Mouse (Mus musculus) midbrain, embryonic 16.5 days (tissue): ENCODE measurements around the gene Gm45062. TPM values are rescaled to one million over a fixed set of nuclear protein-coding genes. Genes with fewer than 3 reads are reported as not detected.

Source experiments
- ATAC-seq: fragments of 200-750 bp; cut with Nextera tagmentation; 2 replicates; pipeline ENCODE4 v1.8.0; 2017; ENCODE audit warnings: moderate TSS enrichment
- H3K27ac ChIP-seq: fragments of 300-500 bp; sonication (generic); 2 replicates; pipeline ENCODE4 v1.5.1; 2014; ENCODE audit warnings: mild to moderate bottlenecking, low read length, mixed read lengths
- H3K27me3 ChIP-seq: fragments of 300-500 bp; sonication (generic); 2 replicates; pipeline ENCODE4 v1.6.1; 2014; ENCODE audit warnings: low read depth, low read length, mixed read lengths; ENCODE audit not compliant: control insufficient read depth, insufficient read depth
- H3K36me3 ChIP-seq: fragments of 300-500 bp; sonication (generic); 2 replicates; pipeline ENCODE4 v1.6.1; 2014; ENCODE audit warnings: mild to moderate bottlenecking, low read length, moderate library complexity, mixed read lengths; ENCODE audit not compliant: control insufficient read depth, insufficient read depth
- H3K4me1 ChIP-seq: fragments of 300-500 bp; sonication (generic); 2 replicates; pipeline ENCODE4 v1.6.1; 2014; ENCODE audit warnings: mild to moderate bottlenecking, low read length, mixed read lengths; ENCODE audit not compliant: control insufficient read depth, insufficient read depth
- H3K4me2 ChIP-seq: fragments of 300-500 bp; sonication (generic); 2 replicates; pipeline ENCODE4 v1.6.1; 2014; ENCODE audit warnings: mild to moderate bottlenecking, low read length, mixed read lengths
- H3K4me3 ChIP-seq: fragments of 300-500 bp; sonication (generic); 2 replicates; pipeline ENCODE4 v1.5.1; 2014; ENCODE audit warnings: low read depth, mild to moderate bottlenecking, low read length, moderate library complexity, mixed read lengths
- H3K9ac ChIP-seq: fragments of 300-500 bp; sonication (generic); 2 replicates; pipeline ENCODE4 v1.6.1; 2014; ENCODE audit warnings: low read depth, low read length, mixed read lengths
- H3K9me3 ChIP-seq: fragments of 300-500 bp; sonication (generic); replicated peaks from 2 replicates; pipeline ENCODE4 v1.6.1; 2014; ENCODE audit warnings: mild to moderate bottlenecking, low read length, mixed read lengths; ENCODE audit not compliant: control insufficient read depth, poor library complexity, severe bottlenecking
- WGBS: fragments of 180-500 bp; shearing (Covaris S2); extraction: QIAGEN DNeasy Blood & Tissue Kit; methylation state at CpG from one replicate; pipeline ENCODE4 v1.1.7; 2014; 5-methylcytosine and 5-hydroxymethylcytosine counted together
- polyA plus RNA-seq: library from polyadenylated mRNA; unstranded; fragments of >200 nt; fragmentation: Nextera tagmentation; extraction: Ambion mirVana; gene quantifications from 2 replicates; pipeline ENCODE4 v1.2.1, GENCODE M21; 2015

The Gm45062 gene
- polyA plus RNA-seq, 1 experiment from 2014 or later, result 9.6 TPM

- Histone ChIP-seq H3K4me1 (no peaks in the 10 kb centered on the region), H3K4me3 (no peak overlapping the region), H3K27ac (no peak overlapping the region), H3K4me2 (no peak overlapping the region), H3K9ac (no peak overlapping the region), H3K27me3 (no peaks in the 10 kb centered on the region), H3K36me3 (no peaks in the 10 kb centered on the region; the same call in 1 of the 2 replicates), H3K9me3 (no peaks in the 10 kb centered on the region)
- ATAC-seq, result no peak
- 83% methylated on average over 7 of the region's 7 CpGs for WGBS
These were observed 369.5 kb downstream of the Gm45062 start for GRCm38 (mm10) chr6:8628715-8629267.

- Histone ChIP-seq H3K4me1 (no peaks in the 10 kb centered on the region), H3K36me3 (no peaks in the 10 kb centered on the region; the same call in 1 of the 2 replicates), H3K9me3 (no peaks in the 10 kb centered on the region), H3K4me3 (no peak overlapping the region), H3K27ac (no peak overlapping the region), H3K9ac (no peak overlapping the region), H3K27me3 (no peaks in the 10 kb centered on the region), H3K4me2 (no peak overlapping the region)
- ATAC-seq, result no peak
- WGBS, result 91% methylated on average over 7 of the region's 7 CpGs
These were observed 371.3 kb downstream of the Gm45062 start for GRCm38 (mm10) chr6:8630531-8630930.

DNA sequence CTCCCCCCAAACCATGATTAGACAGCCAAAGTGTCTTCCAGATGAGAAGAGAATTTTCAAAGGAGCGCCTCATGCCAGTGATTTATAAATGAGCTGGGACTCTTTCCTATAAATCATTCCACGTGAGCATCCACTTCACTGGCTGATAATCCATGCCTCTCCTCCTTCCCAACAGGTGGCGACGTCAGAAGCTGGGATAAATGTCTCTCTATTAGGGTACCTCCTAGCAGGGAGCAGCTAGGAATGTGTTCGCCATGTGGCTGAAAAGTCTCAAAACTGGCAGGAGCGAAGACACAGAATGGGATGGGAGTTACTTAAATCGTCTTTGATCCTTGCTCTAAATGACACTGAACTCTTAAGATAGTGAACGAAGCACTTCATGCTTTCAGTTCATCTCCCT lies 372.1 kb downstream of the Gm45062 start:
- whole genome bisulfite sequencing, result 80% methylated on average over 8 of the region's 8 CpGs
- Histone ChIP-seq H3K27ac (no peak overlapping the region), H3K27me3 (no peaks in the 10 kb centered on the region), H3K36me3 (peaks cover under 1% of the 10 kb centered on the region; the same call in 1 of the 2 replicates), H3K9ac (no peak overlapping the region), H3K4me1 (no peaks in the 10 kb centered on the region), H3K9me3 (no peaks in the 10 kb centered on the region), H3K4me3 (no peak overlapping the region), H3K4me2 (no peak overlapping the region)
- no peak for ATAC-seq

GRCm38 (mm10) chr6:8631986-8632632 lies 372.9 kb downstream of the Gm45062 start:
- Histone ChIP-seq H3K9me3 (no peaks in the 10 kb centered on the region), H3K27ac (no peak overlapping the region), H3K9ac (no peak overlapping the region), H3K27me3 (no peaks in the 10 kb centered on the region), H3K36me3 (peaks cover 2% of the 10 kb centered on the region; the same call in 1 of the 2 replicates), H3K4me1 (no peaks in the 10 kb centered on the region), H3K4me3 (no peak overlapping the region), H3K4me2 (no peak overlapping the region)
- 80% methylated on average over 5 of the region's 5 CpGs for WGBS
- no peak for ATAC-seq

DNA sequence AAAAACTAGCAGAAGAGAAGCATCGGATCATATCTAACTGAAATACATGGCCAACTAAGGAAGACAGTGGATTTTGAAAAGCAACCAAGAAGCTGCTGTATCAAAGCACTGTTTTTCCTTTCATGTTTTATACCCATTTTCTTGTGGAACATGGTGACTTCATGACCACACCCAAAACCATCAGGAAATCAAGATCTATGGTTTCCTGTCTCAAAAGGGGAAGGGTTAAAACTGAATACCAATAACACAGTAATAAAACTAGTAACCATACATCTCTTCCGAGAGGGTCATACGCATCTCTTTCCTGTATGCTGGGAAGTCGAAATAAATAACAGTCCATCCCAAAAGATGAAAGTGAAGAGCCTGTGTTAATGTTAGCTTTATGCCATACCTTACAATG lies 373.5 kb downstream of the Gm45062 start:
- no peaks in the 10 kb centered on the region for H3K4me1 ChIP-seq
- H3K36me3 ChIP-seq, result peaks cover 2% of the 10 kb centered on the region; the same call in 1 of the 2 replicates
- no peaks in the 10 kb centered on the region for H3K9me3 ChIP-seq
- no peak overlapping the region for H3K4me3 ChIP-seq
- 95% methylated on average over 4 of the region's 4 CpGs for WGBS
- ATAC-seq, result no peak
- no peak overlapping the region for H3K9ac ChIP-seq
- no peak overlapping the region for H3K4me2 ChIP-seq
- no peaks in the 10 kb centered on the region for H3K27me3 ChIP-seq
- H3K27ac ChIP-seq, result no peak overlapping the region

DNA sequence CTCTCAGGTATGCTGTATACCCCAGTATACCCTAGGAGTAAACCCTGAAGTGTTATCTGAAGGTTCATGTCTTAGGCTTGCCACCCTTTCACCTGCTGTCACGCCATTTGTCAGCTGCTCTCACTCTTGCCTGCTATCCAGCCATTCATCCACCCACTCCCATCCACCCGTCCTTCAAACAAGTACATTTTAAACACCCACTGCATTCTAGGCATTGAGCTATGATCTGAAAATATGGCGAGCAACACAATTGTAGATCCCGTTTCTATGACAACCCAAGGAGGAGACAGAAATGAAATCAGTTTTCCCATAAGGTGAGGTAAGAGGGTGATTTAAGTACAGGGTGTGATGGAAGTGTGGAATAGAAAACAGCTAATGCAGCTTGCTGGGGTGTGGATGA lies 378.9 kb downstream of the Gm45062 start:
- Histone ChIP-seq H3K4me2 (no peak overlapping the region), H3K9ac (no peak overlapping the region), H3K27me3 (no peaks in the 10 kb centered on the region), H3K36me3 (peaks cover 6% of the 10 kb centered on the region), H3K4me1 (no peaks in the 10 kb centered on the region), H3K9me3 (no peaks in the 10 kb centered on the region), H3K4me3 (no peak overlapping the region), H3K27ac (no peak overlapping the region)
- ATAC-seq, result no peak
- 87% methylated on average over 4 of the region's 4 CpGs for WGBS

DNA sequence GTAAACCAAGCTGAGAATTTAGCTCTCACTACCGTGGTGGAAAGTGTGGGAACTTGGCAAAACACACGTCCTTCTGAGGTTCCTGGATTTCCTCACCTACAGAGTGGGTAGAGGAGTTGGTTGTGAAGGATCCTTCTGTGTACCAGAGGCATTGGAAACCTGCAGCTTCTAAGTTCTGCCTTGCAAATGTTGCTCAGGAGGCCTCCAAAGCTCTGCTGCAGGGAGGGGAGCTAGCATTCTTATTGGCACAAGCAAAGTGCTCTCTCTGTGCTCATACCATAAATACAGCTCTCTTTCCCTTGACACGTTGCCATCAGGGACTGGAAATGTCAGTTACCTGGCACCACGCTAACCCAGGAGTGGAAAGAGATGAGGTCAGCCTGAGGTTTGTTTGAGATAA lies 379.6 kb downstream of the Gm45062 start:
- no peak for ATAC-seq
- Histone ChIP-seq H3K4me1 (no peaks in the 10 kb centered on the region), H3K9me3 (no peaks in the 10 kb centered on the region), H3K27ac (no peak overlapping the region), H3K4me2 (no peak overlapping the region), H3K27me3 (no peaks in the 10 kb centered on the region), H3K4me3 (no peak overlapping the region), H3K36me3 (peaks cover 6% of the 10 kb centered on the region), H3K9ac (no peak overlapping the region)
- WGBS, result 90% methylated on average over 4 of the region's 4 CpGs

- H3K4me2 ChIP-seq, result no peak overlapping the region
- H3K36me3 ChIP-seq, result peaks cover 6% of the 10 kb centered on the region
- H3K27me3 ChIP-seq, result no peaks in the 10 kb centered on the region
- no peaks in the 10 kb centered on the region for H3K9me3 ChIP-seq
- no peak overlapping the region for H3K27ac ChIP-seq
- no peak overlapping the region for H3K4me3 ChIP-seq
- 80% methylated on average over 2 of the region's 2 CpGs for WGBS
- no peak for ATAC-seq
- H3K9ac ChIP-seq, result no peak overlapping the region
- H3K4me1 ChIP-seq, result no peaks in the 10 kb centered on the region
These were observed 380.3 kb downstream of the Gm45062 start for GRCm38 (mm10) chr6:8639526-8639925.

DNA sequence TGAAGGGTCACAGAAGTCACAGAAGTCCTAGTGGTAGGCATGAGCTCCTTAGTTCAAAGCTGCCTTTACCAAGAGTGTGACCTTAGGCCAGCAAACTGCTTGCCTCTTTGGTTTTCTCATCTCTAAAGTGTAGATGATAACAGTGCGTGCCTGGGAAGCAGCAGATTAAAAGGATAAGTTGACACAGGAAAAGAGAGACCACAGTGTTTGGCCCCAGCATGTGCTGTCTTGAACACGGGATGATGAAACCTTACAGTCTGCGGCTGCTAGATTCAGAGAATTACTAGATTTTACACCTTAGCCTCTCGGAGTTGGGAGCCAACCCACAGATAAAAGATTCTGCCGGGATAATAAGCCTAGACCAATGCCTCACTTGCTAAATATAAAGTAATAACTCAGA lies 381.6 kb downstream of the Gm45062 start:
- Histone ChIP-seq H3K4me3 (no peak overlapping the region), H3K36me3 (peaks cover 6% of the 10 kb centered on the region), H3K4me2 (no peak overlapping the region), H3K27ac (no peak overlapping the region), H3K9ac (no peak overlapping the region), H3K4me1 (no peaks in the 10 kb centered on the region), H3K27me3 (no peaks in the 10 kb centered on the region), H3K9me3 (no peaks in the 10 kb centered on the region)
- 78% methylated on average over 5 of the region's 5 CpGs for WGBS
- ATAC-seq, result 0 out of 2 replicates have a peak, but pooled peaks have one; percentile 40
